Mouse (Mus musculus): ENCODE measurements around the gene Slc4a2.

DNA sequence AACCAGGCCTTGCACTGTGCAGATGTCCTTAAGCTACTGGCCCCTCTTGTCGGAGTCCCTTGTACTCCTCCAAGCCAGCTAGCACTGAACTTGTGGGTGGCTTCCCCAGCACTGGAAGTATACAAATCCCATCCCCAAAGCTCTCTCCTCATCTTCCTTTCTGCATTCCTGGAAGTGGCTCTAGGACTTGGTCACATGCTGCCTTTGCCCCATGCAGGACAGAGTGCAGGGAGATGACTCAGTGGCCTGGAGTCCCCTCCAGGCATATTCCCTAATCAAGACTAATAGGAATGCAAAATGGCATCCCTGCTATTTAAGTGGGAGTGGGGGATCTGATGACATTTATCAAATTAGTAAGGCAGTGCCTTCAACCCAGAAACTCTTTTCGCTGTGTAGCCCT, 11.6 kb upstream of the Slc4a2 start:
- TF ChIP-seq CTCF (IDR thresholded peaks at IDR 0.05; ENCODE audit: extremely low read depth, insufficient read length, insufficient replicate concordance, low read depth, low read length) (no peak), POLR2A (IDR thresholded peaks at IDR 0.05; ENCODE audit: low read depth, low read length) (no peak)
